Mouse (Mus musculus) hindlimb bud, embryonic 11.5 days (tissue): Measurements from ENCODE around the gene Pik3cb.
A peak's percentile ranks its signal among the peaks of the same experiment; 100 is the strongest.

Experiments
- DNase-seq: peaks from one replicate; pipeline ENCODE4 v3.0.0-alpha.2; 2012; ENCODE audit warnings: low read depth, low spot score; ENCODE audit errors: extremely low spot score

The Pik3cb gene

DNA sequence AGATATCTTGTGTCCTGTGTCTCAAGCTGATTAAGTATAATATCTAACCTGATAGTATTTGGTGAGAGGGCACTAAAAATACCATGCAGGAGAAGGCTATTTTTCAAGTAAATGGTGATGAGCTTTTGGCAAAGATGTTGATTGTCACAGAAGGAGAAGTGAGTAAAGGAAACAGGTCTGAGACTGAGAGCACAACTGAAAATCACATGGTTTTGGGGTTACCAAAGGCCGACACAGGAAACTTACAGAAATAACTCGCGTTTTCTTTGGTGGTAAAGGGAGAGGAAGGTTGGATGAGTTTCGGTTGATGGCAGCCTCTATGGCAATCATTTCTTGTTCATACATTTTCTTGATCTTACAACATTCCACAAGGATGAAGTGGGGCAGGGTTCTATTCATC lies 50.5 kb downstream of the Pik3cb start:
- DNase-seq, result no peak

- DNase-seq, result no peak
Observed at GRCm38 (mm10) chr9:99081718-99082117, 58.7 kb downstream of the Pik3cb start.

DNA sequence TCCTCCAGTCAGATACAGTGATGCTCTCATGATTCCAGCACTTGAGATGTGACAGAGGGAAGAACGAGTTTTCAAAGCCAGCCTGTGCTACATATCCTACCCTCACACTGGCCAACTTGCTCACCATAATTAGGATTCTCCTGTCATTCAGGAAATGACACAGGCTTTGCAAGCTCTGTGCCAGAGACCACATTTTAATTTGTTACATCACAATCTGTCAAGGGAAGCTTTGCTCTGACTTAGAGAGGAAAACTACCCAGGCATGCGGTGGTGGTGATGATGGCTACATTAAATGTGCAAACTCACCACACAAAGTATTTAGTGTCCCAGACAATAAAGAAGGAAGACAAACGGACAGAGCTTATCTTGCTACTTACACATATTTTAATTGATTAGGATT lies 59.1 kb downstream of the Pik3cb start:
- DNase-seq, result no peak

DNA sequence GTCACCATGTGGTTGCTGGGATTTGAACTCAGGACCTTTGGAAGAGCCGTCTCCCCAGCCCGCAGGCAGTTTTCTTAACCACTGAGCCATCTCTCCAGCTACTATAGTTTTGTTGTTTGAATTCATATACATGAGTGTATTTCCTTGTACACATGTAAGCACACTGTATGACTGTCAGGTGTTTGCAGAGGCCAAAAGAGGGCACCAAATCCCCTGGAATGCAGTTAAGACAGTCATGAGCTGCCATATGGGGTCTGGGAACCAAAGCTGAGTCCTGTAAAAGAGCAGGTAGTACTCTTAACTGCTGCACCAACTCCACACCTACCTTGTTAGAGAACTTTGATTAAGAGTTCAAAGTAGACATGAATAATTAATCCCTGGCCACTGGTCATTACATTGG lies 59.8 kb downstream of the Pik3cb start:
- DNase-seq, result no peak

- DNase-seq, result no peak
Observed at GRCm38 (mm10) chr9:99074462-99074861, 66.0 kb downstream of the Pik3cb start.

DNA sequence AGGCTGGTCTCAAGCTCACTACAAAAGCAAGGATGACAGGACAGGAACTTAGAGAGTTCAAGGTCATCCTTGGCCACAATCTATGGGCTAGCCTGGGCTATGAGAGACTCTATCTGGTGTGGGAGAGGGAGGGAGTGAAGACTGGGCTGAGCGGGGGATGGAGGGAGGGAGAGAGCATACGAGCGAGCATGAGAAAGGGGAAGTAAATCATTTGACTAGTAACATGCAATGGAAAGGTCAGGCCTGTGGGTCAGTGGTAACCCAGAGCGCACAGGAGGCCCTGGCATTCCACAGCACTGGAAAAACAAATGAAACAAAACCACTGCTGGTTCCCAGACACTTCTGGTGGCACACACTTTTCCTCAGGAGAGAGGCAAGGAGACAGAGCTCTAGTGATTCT lies 67.9 kb downstream of the Pik3cb start:
- no peak for DNase-seq

DNA sequence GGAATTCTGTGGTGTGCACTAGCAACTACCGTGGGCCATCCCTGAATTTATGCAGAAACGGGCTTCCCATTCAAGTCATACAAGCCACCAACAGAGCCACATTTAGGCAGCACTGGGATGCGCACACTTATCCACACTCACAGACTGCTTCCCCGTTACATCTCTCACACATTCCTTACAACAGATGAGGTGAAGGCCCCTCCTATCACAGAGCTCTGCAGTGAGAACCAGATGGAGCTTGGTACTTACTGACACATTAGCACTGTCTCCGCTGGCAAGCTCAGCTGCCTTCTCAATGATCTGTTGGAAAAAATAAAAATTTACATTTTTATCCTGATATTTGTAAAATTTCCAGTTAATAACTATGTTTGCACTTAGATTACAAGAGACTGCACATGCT lies 75.1 kb downstream of the Pik3cb start:
- no peak for DNase-seq

DNA sequence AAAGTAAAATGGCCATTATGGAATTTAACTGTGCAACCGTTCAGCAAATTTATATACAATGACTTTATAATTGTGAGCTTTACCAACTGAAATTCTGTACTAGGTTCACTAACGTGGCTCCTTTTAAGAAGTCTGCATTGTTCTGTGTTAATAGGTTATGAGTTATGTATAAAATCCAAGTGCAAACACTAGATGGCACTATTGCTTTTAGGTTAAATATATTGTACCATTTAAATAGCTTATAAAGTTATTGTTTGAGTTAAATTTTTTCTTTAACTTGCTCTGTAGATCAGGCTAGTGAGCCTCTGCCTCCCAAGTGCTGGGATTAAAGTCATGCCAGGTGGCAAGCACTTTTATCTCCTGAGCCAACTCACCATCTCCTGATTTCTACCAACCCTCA lies 76.2 kb downstream of the Pik3cb start:
- DNase-seq, result peak; percentile 14

DNA sequence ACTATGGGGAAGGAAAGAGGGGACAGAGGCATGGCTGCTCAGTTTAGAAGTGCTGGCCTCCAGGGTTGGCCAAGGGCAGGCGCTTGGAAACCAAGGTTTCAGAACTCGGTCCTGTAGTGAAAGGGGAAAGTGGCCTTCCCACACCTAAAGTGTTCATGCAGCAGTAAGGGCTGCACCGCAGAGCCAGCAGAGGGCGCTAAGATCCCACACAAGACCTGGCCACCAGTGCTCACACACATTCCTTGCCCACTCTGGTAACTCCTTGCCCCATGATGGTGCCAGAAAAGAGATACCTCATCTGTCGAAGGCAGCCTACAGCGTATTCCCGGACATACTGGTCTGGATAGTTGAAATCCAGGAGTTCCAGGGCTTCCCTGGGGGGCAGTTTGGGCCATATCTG lies 77.9 kb downstream of the Pik3cb start:
- peak; percentile 39 for DNase-seq

- no peak for DNase-seq
Observed at GRCm38 (mm10) chr9:99057751-99058150, 82.7 kb downstream of the Pik3cb start.

- DNase-seq, result no peak
Observed at GRCm38 (mm10) chr9:99049760-99050159, 90.7 kb downstream of the Pik3cb start.

- no peak for DNase-seq
Observed at GRCm38 (mm10) chr9:99048724-99049250, 91.6 kb downstream of the Pik3cb start.

DNA sequence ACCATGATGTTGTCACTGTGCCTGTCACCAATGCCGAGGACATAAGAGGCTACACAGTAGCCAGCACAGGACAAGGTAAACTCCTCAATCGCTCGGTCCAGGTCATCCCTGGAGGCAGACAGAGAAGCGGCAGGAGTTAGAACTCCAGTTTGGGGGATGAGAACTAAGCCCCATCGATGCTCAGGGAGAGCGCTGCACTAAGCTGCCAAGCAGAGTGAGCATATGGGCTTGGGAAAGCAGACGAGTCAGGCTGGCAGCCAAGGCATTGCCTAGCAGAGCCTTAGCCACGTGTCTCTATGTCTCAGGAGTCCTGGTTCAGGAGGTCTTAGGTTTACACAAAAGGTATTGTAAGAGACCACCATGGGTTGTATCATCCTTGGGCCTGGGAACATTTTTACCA lies 95.7 kb downstream of the Pik3cb start:
- no peak for DNase-seq

DNA sequence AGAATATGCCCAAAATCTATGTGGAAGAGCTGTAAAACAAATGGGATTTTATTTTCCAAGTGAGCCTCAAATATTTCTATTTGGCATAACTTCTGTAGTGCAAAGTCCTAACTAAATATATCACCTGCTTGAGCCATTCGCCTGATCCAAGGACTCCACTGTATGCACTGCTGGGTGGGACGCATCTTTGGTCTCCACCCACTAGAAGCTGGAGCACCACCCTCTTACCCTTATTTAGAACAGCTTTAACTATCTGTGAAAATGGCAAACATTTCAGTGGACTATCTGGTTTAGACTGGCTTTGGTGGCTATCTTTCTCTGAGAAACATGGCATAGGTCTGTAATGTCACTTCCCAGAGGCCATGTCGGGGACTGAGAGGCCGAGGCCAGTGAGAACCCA lies 97.8 kb downstream of the Pik3cb start:
- DNase-seq, result no peak

GRCm38 (mm10) chr9:99041994-99042393 lies 98.4 kb downstream of the Pik3cb start:
- no peak for DNase-seq

DNA sequence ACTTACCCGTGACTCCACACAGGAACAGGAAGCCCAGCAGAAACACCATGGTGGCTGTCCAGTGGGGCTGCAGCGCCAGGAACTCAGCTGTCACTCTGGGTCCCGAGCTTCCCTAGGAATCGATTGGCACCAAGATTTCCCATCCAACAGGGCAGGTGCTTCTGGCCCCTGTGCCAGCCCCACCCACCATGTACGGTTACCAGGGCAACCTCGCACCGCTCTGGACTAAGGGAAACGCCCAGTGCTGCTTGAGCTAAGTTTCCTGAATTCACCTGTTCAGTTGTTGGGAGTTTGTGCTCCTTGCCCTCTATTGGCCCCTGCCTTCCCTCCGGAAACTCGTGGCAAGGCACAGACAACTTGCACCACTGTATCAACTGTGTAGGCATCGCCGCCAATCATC lies 104.8 kb downstream of the Pik3cb start, which contains the start of gene Gm1123:
Gm1123 (minus strand) TSS at position 141 of the 400 bp plus-strand sequence.
- no peak for DNase-seq

- DNase-seq, result no peak
Observed at GRCm38 (mm10) chr9:99034111-99034510, 106.3 kb downstream of the Pik3cb start.

- no peak for DNase-seq
Observed at GRCm38 (mm10) chr9:99032031-99032430, 108.4 kb downstream of the Pik3cb start.

- DNase-seq, result no peak
Observed at GRCm38 (mm10) chr9:99021751-99022150, 118.7 kb downstream of the Pik3cb start.

DNA sequence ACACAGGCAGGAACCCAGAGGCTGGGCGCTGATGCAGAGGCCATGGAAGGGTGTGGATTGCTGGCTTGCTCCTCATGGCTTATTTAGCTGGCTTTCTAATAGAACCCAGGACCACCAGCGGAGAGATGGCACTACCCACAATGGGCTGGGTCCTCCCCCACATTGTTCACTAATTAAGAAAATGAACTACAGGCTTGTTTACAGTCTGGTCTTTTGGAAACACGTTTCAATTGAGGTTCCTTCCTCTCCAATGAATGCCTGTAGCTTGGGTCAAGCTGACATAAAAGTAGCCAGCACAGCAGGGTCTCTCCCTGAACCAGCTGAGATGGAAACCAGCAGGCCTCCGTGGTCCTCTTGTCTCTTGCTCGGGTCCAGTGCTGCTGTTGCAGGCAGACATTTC lies 119.3 kb downstream of the Pik3cb start:
- DNase-seq, result no peak

DNA sequence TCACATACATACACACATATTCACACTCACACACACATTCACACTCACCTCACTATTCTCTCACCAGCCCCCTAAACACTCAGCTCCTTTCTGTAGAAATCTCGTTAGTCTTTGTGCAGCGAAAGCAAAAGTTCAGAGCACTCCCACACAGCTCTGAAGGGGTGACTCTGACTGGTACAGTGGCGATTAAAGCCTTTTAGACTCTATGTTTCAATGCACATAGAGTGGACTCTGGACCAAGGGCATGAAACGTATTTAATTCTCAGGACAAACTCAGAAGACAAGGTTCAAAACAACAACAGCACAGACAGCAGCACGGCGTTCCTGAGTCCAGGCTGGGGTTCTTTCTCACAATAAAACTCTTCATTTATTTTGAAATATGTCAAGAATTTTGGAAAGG lies 122.7 kb downstream of the Pik3cb start:
- no peak for DNase-seq

- no peak for DNase-seq
Observed at GRCm38 (mm10) chr9:99016759-99017158, 123.7 kb downstream of the Pik3cb start.

- no peak for DNase-seq
Observed at GRCm38 (mm10) chr9:99016301-99016700, 124.1 kb downstream of the Pik3cb start.

DNA sequence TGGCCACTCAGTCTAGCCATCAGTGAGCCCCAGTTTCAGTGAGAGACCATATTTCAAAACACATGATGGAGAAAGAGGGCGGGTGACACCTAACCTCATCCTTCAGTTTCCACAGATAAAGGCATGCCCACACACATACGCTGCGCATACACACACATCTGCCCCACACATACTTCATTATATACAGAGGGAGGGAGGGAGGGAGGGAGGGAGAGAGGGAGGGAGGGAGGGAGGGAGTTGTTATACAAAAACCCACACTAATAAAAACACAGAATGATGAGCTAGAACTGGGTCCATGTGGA lies 130.6 kb downstream of the Pik3cb start:
- DNase-seq, result no peak
